Mouse (Mus musculus): ENCODE measurements around the gene Nxph4. TPM values are rescaled to one million over a fixed set of nuclear protein-coding genes. Genes with fewer than 3 reads are reported as not detected.

Nxph4 gene
- polyA plus RNA-seq, 1 experiment from 2014 or later: 9.5 TPM

DNA sequence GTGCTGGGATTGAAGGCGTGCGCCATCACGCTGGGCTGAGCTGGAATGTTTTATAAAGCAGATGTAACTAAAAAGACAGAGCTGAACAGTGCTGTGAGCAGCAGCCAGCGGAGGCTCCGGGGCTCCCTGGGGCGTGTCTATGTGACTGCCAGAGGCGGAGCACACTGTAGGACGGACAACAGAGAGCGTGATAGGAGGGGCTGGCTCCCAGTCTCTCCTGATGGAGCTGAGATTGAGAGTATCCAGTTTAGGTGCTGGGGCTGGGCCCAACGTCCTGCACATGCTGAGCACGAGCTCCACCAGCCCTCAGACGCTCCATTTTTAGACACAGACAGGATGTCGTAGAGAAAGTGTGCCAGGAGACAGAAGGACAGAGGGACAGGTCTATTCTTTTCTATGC, 29.9 kb upstream of the Nxph4 start:
- H3K27me3 ChIP-seq (ENCODE audit: poor library complexity, severe bottlenecking): no peaks in the 10 kb centered on the region
- WGBS: 71% methylated on average over 13 of the region's 13 CpGs
- no peak overlapping the region for H3K27ac ChIP-seq
- peaks cover under 1% of the 10 kb centered on the region; the same call in 1 of the 2 replicates for H3K4me1 ChIP-seq
- H3K36me3 ChIP-seq (replicated peaks): peaks cover 95% of the 10 kb centered on the region
- DNase-seq (ENCODE audit: extremely low spot score, low spot score): no peak
- H3K9me3 ChIP-seq: no peaks in the 10 kb centered on the region
- no peak overlapping the region for H3K4me3 ChIP-seq

DNA sequence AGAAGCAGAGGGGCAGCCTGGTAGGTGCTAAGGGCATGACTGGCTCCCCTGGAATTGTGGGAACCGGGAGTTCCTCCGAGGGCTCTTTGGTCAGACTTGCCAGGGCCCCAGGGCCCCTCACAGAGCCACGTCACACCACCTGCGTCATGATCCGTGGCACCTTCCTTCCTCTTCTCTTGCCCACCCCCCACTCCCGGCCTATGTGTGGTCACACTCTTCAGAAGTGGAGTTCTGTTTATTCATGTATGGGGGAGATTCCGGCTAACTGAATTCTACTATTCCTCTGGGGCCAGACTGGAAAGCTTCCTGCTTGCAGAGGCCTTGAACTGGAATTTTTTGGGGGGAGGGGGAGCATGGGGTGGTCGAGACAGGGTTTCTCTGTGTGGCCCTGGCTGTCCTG, 29.5 kb upstream of the Nxph4 start:
- 88% methylated on average over 8 of the region's 8 CpGs for WGBS
- Histone ChIP-seq H3K9me3 (no peaks in the 10 kb centered on the region), H3K27me3 (ENCODE audit: poor library complexity, severe bottlenecking) (no peaks in the 10 kb centered on the region), H3K4me1 (no peaks in the 10 kb centered on the region; the same call in 1 of the 2 replicates), H3K27ac (no peak overlapping the region), H3K36me3 (replicated peaks) (peaks cover 95% of the 10 kb centered on the region), H3K4me3 (no peak overlapping the region)
- no peak for DNase-seq (ENCODE audit: extremely low spot score, low spot score)

DNA sequence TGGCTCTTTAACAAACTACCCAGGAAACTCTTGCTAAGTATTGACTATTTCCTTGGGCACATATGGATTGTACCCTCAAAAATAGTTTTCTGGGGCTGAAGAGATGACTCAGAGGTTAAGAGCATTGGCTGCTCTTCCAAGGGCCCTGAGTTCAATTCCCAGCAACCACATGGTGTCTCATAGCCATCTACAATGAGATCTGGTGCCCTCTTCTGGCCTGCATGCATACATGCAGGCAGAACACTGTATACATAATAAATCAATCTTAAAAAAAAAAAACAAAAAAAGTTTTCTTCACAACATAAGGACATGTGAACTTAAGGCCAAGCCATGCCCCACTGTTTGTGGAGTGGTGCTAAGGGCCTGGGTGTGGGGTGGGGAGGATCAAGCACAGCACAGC, 26.8 kb upstream of the Nxph4 start:
- no peaks in the 10 kb centered on the region for H3K27me3 ChIP-seq (ENCODE audit: poor library complexity, severe bottlenecking)
- H3K4me3 ChIP-seq: no peak overlapping the region
- H3K4me1 ChIP-seq: no peaks in the 10 kb centered on the region; the same call in 1 of the 2 replicates
- DNase-seq (ENCODE audit: extremely low spot score, low spot score): no peak
- H3K27ac ChIP-seq: no peak overlapping the region
- peaks cover 7% of the 10 kb centered on the region; the same call in 1 of the 2 replicates for H3K9me3 ChIP-seq
- H3K36me3 ChIP-seq (replicated peaks): peaks cover 97% of the 10 kb centered on the region

DNA sequence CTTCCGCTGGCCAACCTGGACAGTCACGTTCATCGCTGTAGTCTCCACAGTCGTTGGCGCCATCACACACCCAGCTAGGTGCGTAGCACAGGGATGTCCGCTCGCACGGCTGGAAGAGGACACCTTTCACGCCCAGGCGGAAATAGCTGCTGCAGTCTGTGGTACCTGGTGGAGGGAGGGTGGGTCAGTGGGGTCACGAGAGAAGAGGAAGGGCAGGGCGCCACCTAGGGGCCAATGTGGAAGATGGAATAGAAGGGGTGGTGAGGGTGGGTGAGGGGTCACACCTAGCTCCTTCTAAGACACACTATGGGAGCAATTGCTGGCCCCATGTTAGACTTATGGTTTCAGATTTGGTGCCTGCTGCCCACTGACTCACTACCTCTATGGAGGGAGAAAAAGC, 23.0 kb upstream of the Nxph4 start:
- no peak overlapping the region for H3K4me3 ChIP-seq
- peaks cover 7% of the 10 kb centered on the region; the same call in 1 of the 2 replicates for H3K9me3 ChIP-seq
- 89% methylated on average over 13 of the region's 13 CpGs for WGBS
- H3K27me3 ChIP-seq (ENCODE audit: poor library complexity, severe bottlenecking): no peaks in the 10 kb centered on the region
- no peak overlapping the region for H3K27ac ChIP-seq
- DNase-seq (ENCODE audit: extremely low spot score, low spot score): no peak
- no peaks in the 10 kb centered on the region for H3K4me1 ChIP-seq
- peaks cover 100% of the 10 kb centered on the region for H3K36me3 ChIP-seq (replicated peaks)

DNA sequence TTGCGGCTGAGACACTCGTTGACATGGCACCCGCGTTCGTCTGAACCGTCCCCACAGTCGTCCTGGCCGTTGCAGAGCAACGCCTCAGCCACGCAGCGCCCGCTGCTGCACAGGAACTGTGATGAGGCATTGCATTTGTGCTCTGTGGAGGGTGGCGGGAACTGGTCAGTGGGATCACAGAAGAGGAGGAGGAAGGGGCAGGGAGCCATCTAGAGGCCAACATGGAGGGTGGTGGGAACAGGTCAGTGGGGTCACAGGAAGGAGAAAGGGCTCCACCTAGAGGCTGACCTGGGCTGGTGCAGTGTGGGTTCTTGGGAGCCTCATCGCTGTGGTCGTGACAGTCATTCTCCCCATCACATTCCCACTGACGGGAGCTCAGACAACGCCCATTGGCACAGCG, 21.3 kb upstream of the Nxph4 start:
- WGBS: 73% methylated on average over 18 of the region's 18 CpGs
- H3K27ac ChIP-seq: no peak overlapping the region
- H3K27me3 ChIP-seq (ENCODE audit: poor library complexity, severe bottlenecking): no peaks in the 10 kb centered on the region
- H3K4me1 ChIP-seq: no peaks in the 10 kb centered on the region
- DNase-seq (ENCODE audit: extremely low spot score, low spot score): peak; percentile 46
- H3K4me3 ChIP-seq: no peak overlapping the region
- H3K9me3 ChIP-seq: peaks cover 7% of the 10 kb centered on the region; the same call in 1 of the 2 replicates
- peaks cover 100% of the 10 kb centered on the region for H3K36me3 ChIP-seq (replicated peaks)

DNA sequence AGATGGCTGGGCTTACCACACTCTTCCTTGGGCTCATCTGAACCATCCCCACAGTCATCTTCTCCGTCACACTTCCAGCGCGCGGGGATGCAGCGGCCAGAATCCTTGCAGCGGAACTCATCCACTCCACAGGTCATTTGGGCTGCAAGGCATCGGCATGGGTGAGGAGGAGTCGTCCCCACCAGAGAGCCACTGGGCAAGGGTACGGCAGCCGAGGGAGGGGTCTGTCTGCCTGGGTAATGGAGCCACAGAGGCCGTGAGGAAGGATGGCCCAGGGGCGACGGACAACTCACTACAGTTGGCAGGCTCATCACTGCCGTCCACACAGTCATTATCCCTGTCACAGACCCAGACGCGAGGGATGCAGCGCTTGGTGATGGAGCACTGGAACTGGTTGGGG, 15.5 kb upstream of the Nxph4 start:
- H3K4me3 ChIP-seq: no peak overlapping the region
- no peak overlapping the region for H3K27ac ChIP-seq
- no peaks in the 10 kb centered on the region for H3K9me3 ChIP-seq
- DNase-seq (ENCODE audit: extremely low spot score, low spot score): no peak
- no peaks in the 10 kb centered on the region for H3K4me1 ChIP-seq
- WGBS: 93% methylated on average over 17 of the region's 17 CpGs
- peaks cover 100% of the 10 kb centered on the region for H3K36me3 ChIP-seq (replicated peaks)
- H3K27me3 ChIP-seq (ENCODE audit: poor library complexity, severe bottlenecking): no peaks in the 10 kb centered on the region

DNA sequence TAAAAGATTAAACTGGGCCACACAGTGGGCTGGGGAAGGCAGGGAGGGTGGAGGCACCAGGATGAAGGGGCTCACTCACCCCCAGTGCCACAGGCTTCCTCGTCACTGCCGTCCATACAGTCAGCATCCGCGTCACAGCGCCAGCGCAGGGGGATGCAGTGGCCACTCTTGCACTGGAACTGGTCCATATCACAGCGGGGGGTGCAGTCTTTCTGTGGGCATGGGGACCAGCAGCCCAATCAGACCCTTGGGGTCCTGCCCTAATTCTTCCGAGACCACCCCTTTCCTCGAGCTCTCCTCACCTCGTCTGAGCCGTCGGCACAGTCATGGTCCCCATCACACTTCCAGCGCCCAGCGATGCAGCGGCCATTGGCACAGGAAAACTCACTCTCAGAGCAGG, 13.9 kb upstream of the Nxph4 start:
- no peaks in the 10 kb centered on the region for H3K9me3 ChIP-seq
- no peak overlapping the region for H3K4me3 ChIP-seq
- WGBS: 94% methylated on average over 15 of the region's 15 CpGs
- no peak for DNase-seq (ENCODE audit: extremely low spot score, low spot score)
- no peak overlapping the region for H3K27ac ChIP-seq
- H3K36me3 ChIP-seq (replicated peaks): peaks cover 100% of the 10 kb centered on the region
- no peaks in the 10 kb centered on the region for H3K4me1 ChIP-seq
- no peaks in the 10 kb centered on the region for H3K27me3 ChIP-seq (ENCODE audit: poor library complexity, severe bottlenecking)

DNA sequence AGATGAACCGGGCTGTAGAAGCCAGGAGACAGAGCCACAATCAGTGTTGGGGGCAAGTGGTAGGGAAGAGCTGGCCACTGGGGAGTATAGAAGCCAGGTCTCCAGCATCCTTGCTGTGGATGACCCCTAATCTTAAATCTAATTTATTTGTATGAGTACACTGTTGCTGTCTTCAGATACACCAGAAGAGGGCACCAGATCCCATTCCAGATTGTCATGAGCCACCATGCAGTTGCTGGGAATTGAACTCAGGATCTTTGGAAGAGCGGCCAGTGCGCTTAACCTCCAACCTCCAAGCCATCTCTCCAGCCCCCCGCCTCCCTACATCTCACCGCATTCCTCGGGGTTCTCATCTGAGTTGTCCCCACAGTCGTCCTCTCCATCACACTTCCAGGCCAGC, 12.1 kb upstream of the Nxph4 start:
- no peaks in the 10 kb centered on the region for H3K27me3 ChIP-seq (ENCODE audit: poor library complexity, severe bottlenecking)
- no peak overlapping the region for H3K4me3 ChIP-seq
- no peaks in the 10 kb centered on the region for H3K9me3 ChIP-seq
- peaks cover 100% of the 10 kb centered on the region for H3K36me3 ChIP-seq (replicated peaks)
- 0 out of 2 replicates have a peak, but pooled peaks cover 3% of the 10 kb centered on the region for H3K4me1 ChIP-seq
- no peak for DNase-seq (ENCODE audit: extremely low spot score, low spot score)
- 92% methylated on average over 7 of the region's 7 CpGs for WGBS
- H3K27ac ChIP-seq: no peak overlapping the region

DNA sequence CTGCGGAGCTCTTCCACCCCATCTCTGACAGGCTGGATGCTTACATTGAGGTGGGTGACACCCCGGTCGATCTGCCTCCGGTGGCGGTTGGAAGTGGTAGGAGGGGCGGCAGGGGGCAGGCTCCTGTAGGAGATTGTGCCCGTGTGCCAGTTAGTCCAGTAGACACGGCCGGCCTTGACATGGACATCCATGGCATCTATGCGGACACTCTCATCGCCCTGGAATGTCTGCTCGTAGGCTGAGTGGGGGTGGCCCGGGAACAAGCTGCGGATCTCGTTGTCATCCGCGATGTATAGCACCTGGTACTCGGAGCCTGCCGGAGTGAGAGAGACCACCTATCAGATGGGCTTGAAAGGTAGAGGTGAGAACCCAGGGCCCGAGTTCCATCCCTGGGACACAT, 10.0 kb upstream of the Nxph4 start:
- WGBS: 96% methylated on average over 20 of the region's 20 CpGs
- H3K27me3 ChIP-seq (ENCODE audit: poor library complexity, severe bottlenecking): no peaks in the 10 kb centered on the region
- 0 out of 2 replicates have a peak, but pooled peaks cover 3% of the 10 kb centered on the region for H3K4me1 ChIP-seq
- DNase-seq (ENCODE audit: extremely low spot score, low spot score): no peak
- H3K36me3 ChIP-seq (replicated peaks): peaks cover 100% of the 10 kb centered on the region
- H3K4me3 ChIP-seq: no peak overlapping the region
- no peaks in the 10 kb centered on the region for H3K9me3 ChIP-seq
- no peak overlapping the region for H3K27ac ChIP-seq

DNA sequence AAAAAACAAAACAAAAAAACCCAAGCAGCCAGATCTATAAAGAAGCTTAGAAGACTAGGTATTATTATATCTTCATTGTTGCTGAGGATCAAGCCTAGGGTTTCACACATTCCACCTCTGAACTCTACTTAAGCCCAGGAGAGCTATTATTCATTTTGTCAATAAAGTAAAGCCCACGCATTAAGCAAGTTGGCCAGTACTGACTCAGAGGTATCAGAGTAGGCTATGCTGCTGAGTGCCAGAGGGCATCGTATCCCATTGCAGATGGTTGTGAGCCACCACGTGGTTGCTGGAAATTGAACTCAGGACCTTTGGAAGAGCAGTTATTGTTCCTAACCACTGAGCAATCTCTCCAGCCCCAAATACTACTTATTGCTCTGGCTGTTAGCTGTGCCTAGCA, 9.6 kb upstream of the Nxph4 start:
- DNase-seq (ENCODE audit: extremely low spot score, low spot score): no peak
- H3K27me3 ChIP-seq (ENCODE audit: poor library complexity, severe bottlenecking): no peaks in the 10 kb centered on the region
- no peak overlapping the region for H3K4me3 ChIP-seq
- WGBS: 90% methylated on average over 3 of the region's 3 CpGs
- 0 out of 2 replicates have a peak, but pooled peaks cover 3% of the 10 kb centered on the region for H3K4me1 ChIP-seq
- H3K36me3 ChIP-seq (replicated peaks): peaks cover 100% of the 10 kb centered on the region
- H3K27ac ChIP-seq: no peak overlapping the region
- H3K9me3 ChIP-seq: no peaks in the 10 kb centered on the region

DNA sequence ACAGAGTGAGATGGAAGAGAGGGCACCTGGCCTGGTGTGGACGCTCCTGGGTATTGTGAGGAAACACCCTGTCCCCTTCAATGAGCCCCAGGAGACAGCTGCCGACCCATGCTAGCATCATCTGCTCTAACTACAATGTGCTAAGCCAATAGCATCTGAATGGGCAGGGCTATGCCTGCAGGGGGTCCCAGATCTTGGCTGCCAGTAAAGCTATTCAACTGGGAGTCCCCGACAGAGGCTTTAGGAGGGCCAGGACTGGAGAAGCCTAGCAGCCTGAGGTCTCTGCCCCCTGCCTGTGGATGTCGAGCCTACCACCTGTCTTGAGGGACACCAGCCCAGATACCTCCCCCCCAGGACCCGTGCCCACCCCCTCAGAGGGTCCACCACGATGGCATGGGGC, 8.4 kb upstream of the Nxph4 start:
- no peak overlapping the region for H3K27ac ChIP-seq
- no peaks in the 10 kb centered on the region for H3K9me3 ChIP-seq
- H3K4me1 ChIP-seq: peaks cover 10% of the 10 kb centered on the region; the same call in 1 of the 2 replicates
- H3K27me3 ChIP-seq (ENCODE audit: poor library complexity, severe bottlenecking): peaks cover 1% of the 10 kb centered on the region
- WGBS: 61% methylated on average over 6 of the region's 6 CpGs
- H3K36me3 ChIP-seq (replicated peaks): peaks cover 95% of the 10 kb centered on the region
- no peak overlapping the region for H3K4me3 ChIP-seq
- DNase-seq (ENCODE audit: extremely low spot score, low spot score): no peak

DNA sequence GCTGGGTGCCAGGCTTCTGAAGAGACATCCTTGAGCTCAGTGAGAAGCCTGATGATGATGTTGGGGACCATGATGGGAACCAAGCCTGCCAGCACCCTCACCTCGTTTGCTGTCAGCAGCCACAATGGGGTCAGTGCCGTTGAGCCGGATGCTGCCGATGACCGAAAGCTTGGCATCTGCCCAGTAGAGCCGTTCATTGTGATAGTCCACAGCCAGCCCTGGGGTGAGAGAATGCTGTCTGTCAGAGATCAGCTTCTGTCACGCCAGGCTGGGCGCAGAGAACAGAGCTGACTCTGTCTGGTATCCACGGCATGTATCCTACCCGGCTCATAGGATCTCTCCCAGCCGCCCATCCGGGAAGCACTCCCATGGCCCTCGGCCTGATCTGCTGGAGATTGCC, 7.7 kb upstream of the Nxph4 start:
- Histone ChIP-seq H3K36me3 (replicated peaks) (peaks cover 89% of the 10 kb centered on the region), H3K27me3 (ENCODE audit: poor library complexity, severe bottlenecking) (peaks cover 6% of the 10 kb centered on the region), H3K27ac (no peak overlapping the region), H3K9me3 (no peaks in the 10 kb centered on the region), H3K4me3 (no peak overlapping the region), H3K4me1 (peaks cover 12% of the 10 kb centered on the region)
- DNase-seq (ENCODE audit: extremely low spot score, low spot score): no peak
- 90% methylated on average over 13 of the region's 13 CpGs for WGBS

DNA sequence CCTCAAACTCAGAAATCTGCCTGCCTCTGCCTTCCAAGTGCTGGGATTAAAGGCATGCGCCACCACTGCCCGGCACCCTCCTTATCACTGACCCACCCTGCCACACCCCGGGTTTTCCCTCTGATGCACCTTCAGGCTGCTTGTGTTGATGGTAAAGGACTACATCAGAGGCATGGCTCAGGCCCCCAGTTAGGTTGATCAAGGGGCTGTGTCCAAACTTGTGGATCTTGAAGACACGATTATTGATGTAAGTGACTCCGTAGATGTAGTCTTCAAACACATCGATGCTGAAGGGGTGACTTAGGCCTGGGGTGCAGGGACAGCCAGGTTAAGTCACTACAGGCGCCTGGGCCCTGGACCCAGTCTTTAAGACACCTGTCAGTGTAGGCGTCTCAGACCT, 7.2 kb upstream of the Nxph4 start:
- Histone ChIP-seq H3K27ac (no peak overlapping the region), H3K27me3 (ENCODE audit: poor library complexity, severe bottlenecking) (peaks cover 12% of the 10 kb centered on the region), H3K36me3 (replicated peaks) (peaks cover 83% of the 10 kb centered on the region), H3K9me3 (no peaks in the 10 kb centered on the region), H3K4me1 (peaks cover 17% of the 10 kb centered on the region), H3K4me3 (no peak overlapping the region)
- no peak for DNase-seq (ENCODE audit: extremely low spot score, low spot score)
- 97% methylated on average over 8 of the region's 8 CpGs for WGBS

All from forebrain, embryonic 10.5 days (tissue).